Mouse (Mus musculus) natural killer cell, adult 2 months (primary cell): ENCODE data around the gene Gm10065.
A peak's percentile ranks its signal among the peaks of the same experiment; 100 is the strongest.
"Not testable (repeated sequence)": the region's sequence is repeated elsewhere in the genome, so short reads cannot be mapped to it uniquely, and the experiment has no call there.

ENCODE experiments used
- DNase-seq, 2 experiments: peaks; one replicate each; pipeline ENCODE4 v3.0.0; 2022; ENCODE audit warnings: low spot score in 2 of 2

Gene Gm10065

DNA sequence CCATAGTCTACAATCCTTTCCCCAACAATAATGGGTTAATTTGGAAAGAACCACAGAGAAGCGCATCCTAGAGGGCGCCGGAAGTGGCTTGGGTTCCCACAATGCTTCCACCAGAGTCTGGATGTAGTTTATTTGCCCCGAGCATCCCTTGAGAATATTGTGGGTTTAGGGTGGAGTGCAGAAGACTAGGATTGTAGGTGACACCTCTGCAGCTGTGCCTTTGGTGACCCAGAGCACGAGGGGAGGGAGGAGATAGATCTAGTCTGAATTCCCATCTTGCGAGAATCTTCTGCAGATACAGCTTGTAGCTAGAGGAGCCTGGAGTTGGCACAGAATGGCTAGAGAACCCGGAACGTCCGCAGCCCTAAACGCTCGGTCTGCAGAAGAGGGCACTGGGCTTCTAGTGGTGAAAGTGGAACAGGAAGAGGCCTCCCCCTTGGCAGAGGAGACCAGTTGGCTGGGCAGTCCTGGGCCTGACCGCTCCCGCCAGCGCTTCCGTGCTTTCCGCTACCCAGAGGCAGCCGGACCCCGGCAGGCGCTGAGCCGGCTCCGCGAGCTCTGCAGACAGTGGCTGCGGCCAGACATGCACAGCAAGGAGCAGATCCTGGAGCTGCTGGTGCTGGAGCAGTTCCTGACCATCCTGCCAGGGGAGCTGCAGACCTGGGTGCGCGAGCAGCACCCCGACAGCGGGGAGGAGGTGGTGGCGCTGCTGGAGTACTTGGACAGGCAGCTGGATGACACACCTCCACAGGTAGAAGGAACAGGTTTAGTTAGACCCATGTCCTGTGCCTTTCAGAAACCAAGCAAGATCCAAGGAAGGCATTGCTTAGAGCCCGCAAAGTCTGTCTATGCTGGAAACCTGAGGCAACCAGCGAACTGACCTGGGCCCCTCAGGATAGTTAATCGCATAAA is at the start of gene Gm10065, which contains the start of gene Zkscan4:
Gene Gm10065, minus strand, starts transcription at position 683 of the 912 bp plus-strand sequence.
Gene Zkscan4, plus strand, starts transcription at position 149 of the 912 bp plus-strand sequence.
- DNase-seq = not testable (repeated sequence)

DNA sequence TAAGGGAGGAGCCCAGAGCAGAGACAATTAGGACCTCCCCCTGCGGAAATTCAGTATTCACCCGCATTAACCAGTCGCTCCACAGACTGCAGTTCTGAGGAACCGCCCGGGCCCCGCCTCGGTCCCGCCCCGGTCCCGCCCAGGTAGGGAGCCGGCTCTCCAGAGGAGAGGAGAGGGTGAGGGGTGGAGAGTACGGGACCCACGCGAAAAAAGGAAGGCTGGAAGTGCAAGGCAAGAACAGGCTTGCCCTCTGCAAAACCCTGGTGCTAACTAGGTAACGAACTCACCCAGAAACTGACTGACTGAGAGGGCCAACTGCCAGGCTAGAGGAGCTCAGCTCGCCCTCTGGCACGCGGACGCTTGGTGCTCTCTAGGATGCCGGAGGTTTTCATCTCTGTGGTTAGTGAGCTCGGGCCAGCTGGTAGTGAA is 27.0 kb upstream of the Gm10065 start:
- peak; percentile 73 to 78 for DNase-seq

DNA sequence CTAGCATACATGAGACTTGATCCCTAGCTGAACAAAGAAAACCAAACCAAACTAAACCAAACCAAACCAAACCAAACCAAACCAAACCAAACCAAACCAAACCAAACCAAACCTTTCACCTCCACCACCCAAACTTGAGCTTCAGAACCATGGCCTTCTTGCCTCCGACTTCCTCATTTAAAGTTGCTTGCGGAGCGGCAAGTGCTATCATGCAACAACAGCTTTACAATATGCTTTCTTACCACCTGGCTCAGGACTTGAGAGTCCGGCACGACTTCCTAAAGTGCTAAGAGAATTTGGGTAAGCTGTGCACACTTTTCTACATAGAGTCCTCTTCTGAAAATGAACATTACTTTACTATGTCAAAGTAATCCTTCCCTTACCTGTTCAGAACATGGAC is 23.1 kb upstream of the Gm10065 start:
- no peak for DNase-seq

DNA sequence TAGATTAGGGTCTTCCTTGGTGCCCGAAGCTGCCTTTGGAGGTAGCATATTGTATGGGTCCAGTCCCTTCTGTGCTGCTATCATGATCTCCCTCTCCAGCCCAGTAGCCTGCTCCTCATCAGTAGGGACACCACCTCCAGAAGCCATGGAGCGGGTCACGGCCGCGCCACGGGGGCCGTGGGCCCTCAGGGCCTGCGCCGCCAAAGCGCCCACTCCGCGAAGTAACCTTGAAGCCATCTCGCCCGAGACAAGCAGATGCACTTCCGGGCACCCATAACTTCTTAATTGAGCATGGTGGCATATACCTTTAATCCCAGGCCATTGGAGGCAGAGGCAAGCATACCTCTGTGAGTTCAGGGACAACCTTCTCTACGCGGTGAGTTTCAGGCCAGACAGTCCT is 21.9 kb upstream of the Gm10065 start, which contains the start of gene Gm11273:
Gene Gm11273, minus strand, starts transcription at position 237 of the 400 bp plus-strand sequence.
- not testable (repeated sequence) for DNase-seq

DNA sequence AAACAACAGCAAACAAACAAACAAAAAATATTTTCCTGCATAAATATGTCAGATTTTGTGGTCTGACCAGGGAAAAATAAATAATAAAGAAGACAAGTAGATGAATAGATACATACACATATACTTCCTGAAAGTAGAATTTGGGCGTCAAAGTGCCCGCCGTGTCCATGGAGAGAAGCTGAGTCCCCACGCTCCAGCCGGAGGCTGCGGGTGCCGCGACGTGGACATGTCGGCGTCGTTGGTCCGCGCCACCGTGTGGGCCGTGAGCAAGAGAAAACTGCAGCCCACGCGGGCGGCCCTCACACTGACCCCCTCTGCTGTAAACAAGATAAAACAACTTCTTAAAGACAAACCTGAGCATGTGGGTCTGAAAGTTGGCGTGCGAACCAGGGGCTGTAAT is 15.8 kb upstream of the Gm10065 start, which contains the start of gene AK157302:
Gene AK157302, plus strand, starts transcription at position 144 of the 400 bp plus-strand sequence.
- DNase-seq = no peak

DNA sequence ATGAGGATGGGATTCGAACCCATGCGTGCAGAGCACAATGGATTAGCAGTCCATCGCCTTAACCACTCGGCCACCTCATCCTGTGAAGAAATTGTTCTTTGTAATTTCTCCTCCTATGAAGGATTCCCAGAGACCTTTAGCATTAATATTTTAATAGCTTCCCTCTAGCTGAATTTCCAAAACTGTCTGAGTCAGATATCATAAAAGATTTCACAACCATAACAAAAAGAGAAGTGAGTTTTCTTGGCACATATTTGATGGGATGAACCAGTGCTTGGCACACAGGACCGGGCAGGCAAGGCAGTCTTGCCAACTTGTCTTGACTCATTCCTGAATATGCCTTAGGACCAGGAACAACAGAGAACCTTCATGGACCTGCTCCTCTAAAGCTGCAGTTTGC is 13.6 kb upstream of the Gm10065 start:
- no peak for DNase-seq

DNA sequence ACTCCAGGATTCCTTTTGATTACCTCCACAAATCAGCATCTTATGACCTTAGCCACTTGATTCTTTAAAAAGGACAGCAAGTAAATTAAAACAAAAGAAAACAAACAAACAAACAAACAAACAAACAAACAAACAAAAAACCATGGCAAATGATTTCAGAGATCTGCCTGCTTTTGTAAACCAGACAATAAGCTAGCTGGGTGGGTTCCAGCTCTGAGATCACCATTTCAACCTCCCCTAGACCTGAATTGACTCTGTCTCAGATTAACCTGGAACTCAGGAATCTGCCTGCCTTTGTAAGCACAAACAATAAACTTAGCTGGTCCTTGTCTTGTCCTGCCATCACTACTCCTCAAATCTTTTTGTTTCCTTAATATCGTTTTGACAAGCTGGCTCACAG is 7.6 kb upstream of the Gm10065 start:
- no peak for DNase-seq

DNA sequence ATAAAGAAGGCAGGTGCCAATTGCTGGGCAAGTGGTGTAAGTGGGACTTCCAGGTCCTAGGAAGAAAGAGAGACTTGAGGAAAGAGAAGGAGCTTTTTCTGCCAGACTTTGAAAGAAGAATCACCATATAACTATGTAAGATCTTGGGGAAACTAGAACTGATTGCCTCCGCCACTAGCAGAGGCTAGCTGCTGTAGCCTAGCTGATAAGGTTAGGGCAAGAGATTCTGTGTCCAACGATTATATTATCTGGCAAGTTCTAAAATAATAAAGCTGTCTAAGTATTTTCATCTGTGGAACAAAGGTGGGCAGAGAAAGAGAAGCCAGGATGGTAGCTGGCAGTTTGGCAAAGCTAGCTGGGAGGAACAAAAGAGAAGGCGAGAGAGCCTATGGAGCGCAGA is 6.8 kb downstream of the Gm10065 start:
- DNase-seq = no peak

- DNase-seq = no peak
Measured at GRCm38 (mm10) chr13:21469097-21469496, 10.1 kb downstream of the Gm10065 start.

DNA sequence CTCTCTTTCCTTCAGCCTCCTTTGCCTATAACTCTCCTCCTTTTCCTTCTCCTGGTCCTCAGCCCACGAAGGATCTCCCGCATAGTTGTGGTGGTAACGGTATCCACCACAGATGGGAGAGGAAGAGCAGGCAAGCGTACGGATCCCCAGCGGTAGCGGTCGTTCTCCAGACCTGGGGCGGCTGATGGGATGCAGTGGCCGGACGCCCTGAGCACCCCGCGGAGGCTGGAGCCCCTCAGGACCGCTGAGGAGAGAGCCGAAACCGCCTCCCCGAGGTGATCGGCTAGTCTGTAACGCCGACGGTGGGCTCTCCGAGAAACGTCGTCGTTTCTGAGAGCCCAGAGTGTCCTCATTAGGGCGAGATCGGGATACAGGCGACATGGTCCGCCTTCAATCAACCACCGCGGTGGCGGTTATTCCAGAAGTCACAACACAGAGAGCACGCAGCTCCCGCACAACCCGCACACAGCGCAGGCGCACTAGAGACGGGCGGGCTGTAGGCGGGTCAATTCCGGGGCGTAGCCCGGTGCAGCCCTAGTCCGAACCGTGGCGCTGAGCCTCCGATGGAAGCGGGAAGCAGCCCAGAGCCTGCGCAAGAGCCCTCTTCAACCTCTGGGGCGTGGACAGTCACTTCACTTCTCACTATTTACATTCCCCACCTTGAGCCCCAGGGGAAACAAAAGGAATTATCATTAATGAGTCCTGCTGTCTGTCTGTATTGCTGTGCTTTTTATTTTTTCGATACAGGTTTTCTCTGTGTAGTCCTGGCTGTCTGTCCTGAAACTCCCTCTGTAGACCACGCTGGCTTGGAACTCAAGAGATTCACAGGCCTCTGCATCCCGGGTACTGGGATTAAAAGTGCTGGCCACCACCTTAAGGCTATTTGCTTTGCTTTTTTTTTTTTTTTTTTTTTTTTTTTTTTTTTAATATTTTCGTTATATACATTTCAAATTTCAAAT is 10.9 kb downstream of the Gm10065 start, which contains the start of gene Nkapl:
Gene Nkapl, minus strand, starts transcription at position 449 of the 959 bp plus-strand sequence.
- DNase-seq = peak; percentile 51 to 60

DNA sequence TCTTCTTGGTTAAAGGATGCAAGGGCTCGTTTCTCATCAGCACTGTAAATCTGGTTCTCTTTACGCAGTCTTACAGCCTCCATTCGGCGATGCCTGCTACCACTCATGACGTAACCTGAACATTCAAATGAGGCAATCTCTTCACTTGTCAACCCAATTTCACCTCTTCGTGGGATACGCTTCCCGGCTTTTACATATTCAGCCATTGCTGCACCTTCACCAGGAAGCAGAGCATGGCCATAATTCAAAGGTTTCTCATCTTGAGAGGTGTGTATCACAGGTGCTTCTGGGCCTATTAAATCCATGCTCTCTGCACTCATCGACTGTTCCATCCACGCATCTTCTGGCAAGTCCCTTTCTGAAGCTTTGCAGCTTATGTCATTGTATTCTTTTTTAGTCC is 11.9 kb downstream of the Gm10065 start:
- DNase-seq = no peak

DNA sequence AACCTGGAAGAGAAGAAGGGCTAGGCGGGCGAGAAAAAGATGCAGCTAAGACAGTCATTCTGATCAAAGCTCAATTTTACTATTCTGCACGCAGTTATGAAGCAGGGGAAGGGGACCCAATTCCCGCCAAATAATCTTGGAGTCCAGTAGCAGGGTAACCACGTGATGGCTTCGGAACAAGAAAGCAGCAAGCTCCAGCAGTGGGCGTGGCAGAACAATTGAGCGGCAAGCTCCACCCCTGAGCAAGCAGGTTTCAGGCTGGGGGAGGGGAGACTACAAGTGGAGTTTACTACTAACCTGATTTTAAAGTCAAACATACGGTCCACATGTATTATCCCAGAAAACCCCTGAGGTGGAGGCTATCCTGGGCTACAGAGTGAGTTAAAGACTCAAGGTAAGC is 16.7 kb downstream of the Gm10065 start:
- not testable (repeated sequence) for DNase-seq

- no peak for DNase-seq
Measured at GRCm38 (mm10) chr13:21456347-21456746, 22.9 kb downstream of the Gm10065 start.

- no peak for DNase-seq
Measured at GRCm38 (mm10) chr13:21454133-21454532, 25.1 kb downstream of the Gm10065 start.

- peak; percentile 78 to 82 for DNase-seq
Measured at GRCm38 (mm10) chr13:21453449-21453848, 25.8 kb downstream of the Gm10065 start, which contains the start of gene Zscan26. Zscan26 (minus strand) TSS chr13:21453730.

- no peak for DNase-seq
Measured at GRCm38 (mm10) chr13:21453042-21453441, 26.2 kb downstream of the Gm10065 start.

DNA sequence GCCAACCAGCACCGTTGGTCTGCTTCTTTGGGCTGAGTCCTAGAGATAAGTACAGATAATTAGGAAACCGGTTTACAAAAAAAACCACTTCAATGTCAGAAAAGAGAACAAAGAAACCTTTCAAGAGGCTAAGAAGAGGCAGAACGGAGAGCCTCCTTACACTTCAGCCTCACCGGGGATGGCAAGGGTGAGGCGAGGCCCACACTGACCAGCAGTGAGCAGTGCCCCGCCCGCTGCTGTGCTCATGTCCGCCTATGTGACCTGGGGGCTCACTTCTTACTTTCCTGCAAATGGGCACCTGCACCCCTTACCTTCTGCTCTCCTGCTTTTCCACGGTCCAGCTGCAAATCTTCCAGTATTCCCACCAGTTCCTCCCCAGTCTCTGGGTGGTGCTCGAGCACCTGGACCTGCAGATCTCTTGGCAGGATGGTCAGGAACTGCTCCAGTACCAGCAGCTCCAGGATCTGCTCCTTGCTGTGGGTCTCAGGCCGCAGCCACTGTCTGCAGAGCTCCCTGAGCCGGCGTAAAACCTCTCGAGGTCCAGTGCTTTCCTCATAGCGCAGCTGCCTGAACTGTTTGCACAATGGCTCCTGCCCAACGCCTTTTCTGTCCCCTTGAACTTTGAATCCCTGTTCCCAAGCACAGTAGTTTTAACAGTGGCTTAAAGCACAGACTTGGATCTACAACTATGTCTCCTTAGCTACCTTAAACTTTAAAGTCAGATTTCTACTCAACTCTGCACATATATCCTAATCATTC is 31.2 kb downstream of the Gm10065 start:
- DNase-seq = no peak

DNA sequence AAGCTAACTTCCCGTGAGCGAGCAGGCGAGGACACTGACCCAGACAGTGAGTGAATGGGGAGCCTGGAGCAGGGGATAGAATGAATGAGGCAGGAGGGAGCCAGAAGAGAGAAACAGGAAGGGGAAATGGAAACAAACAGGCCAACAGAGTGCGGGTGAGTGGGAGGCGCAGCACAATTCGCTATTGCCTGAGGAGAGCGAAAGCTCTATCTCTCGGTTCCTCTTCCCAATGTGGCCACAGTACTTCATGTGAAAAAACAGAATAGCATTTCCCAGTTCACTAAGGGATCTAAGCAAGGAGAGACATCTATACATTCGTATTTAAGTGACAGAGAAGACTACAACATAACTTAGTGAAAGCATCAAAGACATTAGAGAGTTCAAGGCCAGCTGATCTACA is 32.4 kb downstream of the Gm10065 start:
- no peak for DNase-seq

DNA sequence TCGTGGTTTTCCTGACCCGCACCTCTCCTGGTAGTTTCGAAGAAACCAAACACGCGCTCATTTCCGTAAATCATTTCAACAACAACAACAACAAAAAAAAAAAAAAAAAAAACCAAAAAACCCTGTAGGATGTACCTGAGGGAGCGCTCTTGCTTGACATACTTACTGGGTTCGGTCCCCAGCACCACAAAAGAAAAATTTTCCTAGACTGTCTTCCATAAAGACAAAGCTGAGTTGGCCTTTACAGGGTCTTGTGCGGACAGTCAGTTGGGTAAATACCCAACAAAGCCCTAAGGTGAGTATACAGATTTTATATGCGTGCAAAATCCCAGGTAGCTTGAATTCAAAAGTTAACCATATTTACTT is 38.1 kb downstream of the Gm10065 start:
- no peak for DNase-seq

DNA sequence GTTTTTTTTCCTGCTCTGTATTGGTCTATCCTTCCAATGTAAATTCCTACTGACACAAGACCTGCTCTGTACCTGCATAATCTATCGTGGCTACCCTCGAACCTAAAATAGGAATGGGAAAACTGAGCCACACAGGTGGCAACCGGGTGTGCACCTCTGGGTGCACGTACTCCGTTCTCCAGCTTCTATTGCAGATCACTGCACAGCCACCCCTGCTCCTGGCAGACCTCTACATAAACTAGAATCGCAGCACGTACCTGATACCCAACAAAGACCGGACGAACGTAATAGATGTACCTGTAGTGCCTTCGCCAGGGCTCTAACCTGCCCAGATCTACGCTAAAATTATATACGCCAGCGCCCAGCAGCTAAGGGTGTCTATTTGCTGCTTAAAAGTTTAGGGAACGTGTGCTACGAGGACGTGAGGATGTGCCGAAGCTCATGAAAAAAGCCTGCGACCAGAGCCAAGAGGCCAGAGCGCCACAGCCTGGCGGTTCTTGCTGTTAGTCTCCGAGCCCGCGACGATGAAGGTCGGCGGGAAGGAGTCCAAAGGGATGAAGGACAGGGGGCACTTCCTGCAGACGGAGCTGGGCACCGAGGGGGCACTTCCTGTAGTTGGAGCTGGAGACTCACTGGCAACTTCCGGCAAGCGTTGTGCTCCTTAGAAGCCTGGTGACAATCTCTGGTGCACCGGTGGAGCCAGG is 38.6 kb downstream of the Gm10065 start, which contains the start of gene Pgbd1:
Gene Pgbd1, minus strand, starts transcription at position 556 of the 704 bp plus-strand sequence.
- peak in 1 of 2 experiments; percentile 15 for DNase-seq
